Mouse (Mus musculus) ovary, postnatal 14 days (tissue): ENCODE data around the gene Lpcat3.

Source experiments
- DNase-seq: peaks from one replicate; pipeline ENCODE4 v3.0.0; 2022; ENCODE audit warnings: low spot score

Lpcat3 gene

DNA sequence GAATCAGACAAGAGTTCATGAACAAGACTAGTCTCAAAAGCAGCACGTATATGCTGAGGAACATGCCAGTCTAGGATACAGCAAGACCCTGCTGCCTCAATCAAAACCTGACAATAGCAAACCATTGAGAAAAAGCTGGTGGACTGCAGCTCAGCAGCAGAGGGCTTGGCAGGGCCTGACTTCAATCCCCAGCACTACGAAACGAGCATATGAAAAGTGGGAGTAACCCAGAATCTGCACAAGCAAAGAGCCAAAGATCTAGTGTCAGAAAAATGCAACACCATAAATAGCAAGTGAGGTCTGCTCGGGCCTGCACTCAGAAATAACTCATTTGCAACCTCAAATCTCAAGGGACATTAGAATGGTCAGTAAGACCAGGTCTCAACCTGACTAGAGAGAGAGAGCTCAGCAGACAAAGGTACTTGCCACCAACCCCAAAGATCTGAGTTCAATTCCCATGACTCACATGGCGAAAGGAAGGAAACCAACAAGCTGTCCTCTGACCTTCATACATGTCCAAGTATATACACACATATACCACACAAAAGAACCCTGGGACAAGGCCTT lies 43.3 kb downstream of the Lpcat3 start:
- no peak for DNase-seq

- no peak for DNase-seq
These were observed 45.6 kb downstream of the Lpcat3 start for GRCm38 (mm10) chr6:124708289-124708889.

GRCm38 (mm10) chr6:124711824-124712782 lies 49.3 kb downstream of the Lpcat3 start, which contains the start of the genes Emg1 and Phb2:
Gene Emg1, minus strand, starts transcription at chr6:124712178.
Gene Phb2, plus strand, starts transcription at chr6:124712336.
- DNase-seq, result peak; percentile 97

DNA sequence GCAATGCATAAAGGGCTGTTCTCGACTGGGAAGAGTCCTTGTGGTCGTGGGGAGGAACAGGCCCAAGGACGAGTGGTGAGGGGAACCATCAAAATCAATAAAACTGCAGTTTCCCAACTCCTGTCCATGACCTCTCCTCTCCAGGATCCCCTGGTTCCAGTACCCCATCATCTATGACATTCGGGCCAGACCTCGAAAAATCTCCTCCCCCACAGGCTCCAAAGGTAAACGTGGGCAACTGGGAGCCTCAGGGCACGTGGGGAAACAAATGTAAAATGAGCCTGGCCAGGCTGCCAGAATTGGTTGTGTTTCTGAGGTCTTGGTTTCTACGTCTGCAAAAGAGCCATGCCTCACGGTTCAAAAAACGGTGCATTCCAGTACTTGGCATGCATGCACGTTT lies 50.1 kb downstream of the Lpcat3 start:
- no peak for DNase-seq

- DNase-seq, result no peak
These were observed 54.1 kb downstream of the Lpcat3 start for GRCm38 (mm10) chr6:124716864-124717490.

DNA sequence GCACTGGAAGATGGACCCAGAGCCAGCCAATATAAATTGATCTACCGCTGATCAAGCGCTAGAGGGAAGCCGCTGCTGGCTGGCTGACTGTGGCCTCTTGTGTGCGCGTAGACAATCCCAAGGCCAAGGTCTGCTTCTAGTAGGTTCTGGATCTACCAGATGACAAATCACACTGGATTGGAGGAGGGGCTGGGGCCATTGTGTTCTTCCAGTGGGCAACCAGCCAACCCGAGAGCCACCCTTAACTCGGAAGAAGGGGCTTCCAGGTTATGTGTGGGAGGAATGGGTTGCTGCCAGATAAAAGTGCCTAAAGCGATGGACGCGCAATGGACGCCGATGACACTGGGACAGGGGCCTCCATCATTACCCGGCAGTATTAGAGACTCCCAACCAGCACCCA lies 55.1 kb downstream of the Lpcat3 start:
- DNase-seq, result no peak

DNA sequence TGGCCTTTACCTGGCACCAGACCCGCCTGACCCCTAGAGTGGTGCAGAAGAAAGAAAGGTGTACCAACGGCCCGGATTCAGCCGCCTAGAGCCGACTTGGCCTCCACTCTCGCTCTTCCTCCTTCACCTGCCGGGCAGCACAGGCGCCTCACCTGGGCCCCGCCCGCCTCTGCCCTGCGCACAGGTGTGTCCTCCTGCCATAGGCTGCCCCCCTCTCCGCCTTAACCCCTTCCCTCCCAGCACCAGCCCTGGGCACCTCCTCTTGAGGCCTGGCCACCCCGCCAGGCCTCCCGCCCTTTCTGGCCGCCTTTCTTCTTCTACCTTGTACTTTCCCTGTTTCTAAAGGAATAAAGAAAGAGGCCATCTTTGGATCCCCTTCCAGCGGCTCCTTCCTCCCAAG lies 55.9 kb downstream of the Lpcat3 start:
- peak; percentile 42 for DNase-seq

- no peak for DNase-seq
These were observed 56.6 kb downstream of the Lpcat3 start for GRCm38 (mm10) chr6:124719354-124719978.

GRCm38 (mm10) chr6:124720904-124721303 lies 58.1 kb downstream of the Lpcat3 start:
- no peak for DNase-seq

DNA sequence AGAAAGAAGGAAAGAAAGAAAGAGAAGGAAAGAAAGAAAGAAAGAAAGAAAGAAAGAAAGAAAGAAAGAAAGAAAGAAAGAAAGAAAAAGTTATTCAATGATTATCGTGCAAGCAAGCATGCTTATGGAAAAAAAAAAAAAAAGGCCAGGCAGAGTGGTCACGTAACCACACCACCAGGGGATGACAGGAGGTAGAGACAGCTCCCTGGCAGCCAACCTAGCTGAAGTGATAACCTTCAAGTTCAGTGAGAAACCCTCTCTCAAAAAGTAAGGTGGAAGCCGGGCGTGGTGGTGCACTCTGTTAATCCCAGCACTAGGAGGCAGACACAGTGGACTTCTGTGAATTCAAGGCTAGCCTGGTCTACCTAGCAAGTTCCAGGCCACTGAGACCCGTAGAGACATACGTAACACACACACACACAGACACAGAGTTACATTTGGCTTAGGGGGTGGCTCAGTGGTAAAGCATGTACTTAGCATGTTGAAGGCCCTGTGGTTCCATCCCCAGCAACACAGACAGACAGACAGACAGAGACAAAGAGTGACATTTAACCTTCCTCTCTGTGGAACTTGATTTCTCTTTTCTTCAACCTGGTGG lies 60.1 kb downstream of the Lpcat3 start:
- DNase-seq, result no peak

DNA sequence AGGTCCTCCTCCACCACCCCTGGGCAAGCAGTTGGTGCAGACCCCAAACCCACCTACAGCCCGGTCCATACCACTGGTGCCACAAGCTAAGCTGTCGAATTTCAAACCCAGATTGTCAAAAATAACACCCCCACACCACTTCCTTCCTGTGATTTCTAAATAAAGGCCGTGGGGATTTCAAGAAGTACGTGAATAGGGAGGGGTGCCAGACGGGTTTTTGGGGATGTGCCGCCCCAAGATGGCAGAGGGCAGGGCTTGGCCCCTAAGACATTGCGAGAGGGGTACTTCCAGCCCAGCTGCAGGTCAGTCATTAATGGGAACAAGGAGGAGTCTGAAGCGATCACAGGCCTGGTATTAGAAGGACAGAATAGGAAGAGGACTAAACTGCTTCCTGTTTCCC lies 60.7 kb downstream of the Lpcat3 start:
- no peak for DNase-seq

DNA sequence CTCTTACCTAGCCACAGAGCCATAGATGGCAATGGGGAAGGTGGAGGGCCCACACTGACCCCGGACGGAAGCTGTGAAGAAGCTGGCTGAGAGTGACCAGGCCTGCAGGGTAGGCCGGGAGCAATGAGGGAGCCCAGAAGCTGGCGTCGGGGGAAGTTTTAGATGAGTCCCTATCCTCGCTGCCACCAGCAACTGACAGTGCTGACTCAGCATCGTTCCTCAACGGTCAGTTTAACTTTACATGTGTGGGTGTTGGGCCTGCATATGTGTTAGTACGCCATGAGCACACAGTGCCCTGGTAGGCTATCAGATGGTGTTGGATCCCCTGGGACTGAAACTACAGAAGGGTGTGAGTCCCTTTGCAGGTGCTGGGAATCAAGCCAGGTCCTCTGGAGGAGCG lies 61.6 kb downstream of the Lpcat3 start:
- no peak for DNase-seq

DNA sequence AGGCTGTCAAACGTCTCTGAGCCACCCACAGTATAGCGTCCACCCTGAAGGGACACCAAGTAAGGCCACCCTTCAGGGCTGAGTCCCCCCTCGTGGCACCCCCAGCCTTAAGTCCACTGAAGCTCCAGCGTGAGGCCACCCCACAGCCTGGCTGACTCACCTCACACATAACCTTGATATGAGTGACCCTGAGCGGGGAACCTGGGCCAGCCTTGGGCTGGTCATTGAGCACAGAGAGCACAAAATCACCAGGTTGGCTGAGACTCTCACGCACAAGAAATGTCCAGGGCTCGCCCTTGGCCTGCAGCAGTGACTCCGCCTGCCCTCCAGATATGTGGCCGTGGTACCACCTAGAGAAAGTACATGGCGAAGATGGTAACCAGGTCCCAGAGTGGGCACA lies 65.8 kb downstream of the Lpcat3 start:
- DNase-seq, result no peak

DNA sequence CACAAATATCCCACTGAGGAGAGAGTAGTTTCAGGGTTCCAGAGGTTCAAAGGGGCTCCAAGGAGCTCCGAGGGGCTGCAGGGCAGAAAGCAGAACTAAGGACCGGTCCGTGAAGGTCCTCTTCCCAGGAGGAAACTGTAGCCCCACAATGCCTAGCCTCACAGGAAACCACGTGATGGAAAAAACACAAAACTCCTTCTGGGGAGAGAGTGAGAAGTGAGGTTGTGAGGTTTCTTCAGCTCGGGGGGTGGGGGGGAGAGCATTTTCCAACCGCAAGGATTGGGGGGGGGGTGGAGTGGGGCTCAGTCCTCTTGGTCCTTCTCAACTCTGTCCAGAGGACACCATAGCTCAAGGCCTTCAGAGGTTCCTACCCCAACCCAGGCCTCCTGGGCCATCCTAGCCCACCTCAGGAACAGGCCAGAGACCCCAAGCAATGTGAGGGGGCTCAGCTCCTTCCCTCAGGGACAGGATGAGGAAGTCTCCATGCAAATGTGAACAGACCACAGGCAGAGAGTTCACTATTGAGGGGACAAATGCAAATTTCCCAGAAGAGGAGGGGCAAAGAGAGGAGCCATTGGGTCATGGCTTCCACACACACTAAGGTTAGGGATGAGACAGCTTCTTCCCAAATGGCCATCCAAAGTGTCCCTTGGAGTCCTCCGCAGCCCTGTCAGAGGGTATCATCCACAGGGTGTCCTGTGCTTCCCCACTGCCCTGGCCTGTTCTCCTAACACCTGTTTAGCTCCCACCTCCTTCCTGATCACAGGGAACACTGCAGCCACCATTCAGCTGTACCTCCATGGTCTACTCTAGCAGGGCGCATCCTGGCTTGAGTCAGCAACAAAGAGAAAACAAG lies 67.3 kb downstream of the Lpcat3 start:
- DNase-seq, result no peak

- no peak for DNase-seq
These were observed 68.2 kb downstream of the Lpcat3 start for GRCm38 (mm10) chr6:124731038-124731437.

DNA sequence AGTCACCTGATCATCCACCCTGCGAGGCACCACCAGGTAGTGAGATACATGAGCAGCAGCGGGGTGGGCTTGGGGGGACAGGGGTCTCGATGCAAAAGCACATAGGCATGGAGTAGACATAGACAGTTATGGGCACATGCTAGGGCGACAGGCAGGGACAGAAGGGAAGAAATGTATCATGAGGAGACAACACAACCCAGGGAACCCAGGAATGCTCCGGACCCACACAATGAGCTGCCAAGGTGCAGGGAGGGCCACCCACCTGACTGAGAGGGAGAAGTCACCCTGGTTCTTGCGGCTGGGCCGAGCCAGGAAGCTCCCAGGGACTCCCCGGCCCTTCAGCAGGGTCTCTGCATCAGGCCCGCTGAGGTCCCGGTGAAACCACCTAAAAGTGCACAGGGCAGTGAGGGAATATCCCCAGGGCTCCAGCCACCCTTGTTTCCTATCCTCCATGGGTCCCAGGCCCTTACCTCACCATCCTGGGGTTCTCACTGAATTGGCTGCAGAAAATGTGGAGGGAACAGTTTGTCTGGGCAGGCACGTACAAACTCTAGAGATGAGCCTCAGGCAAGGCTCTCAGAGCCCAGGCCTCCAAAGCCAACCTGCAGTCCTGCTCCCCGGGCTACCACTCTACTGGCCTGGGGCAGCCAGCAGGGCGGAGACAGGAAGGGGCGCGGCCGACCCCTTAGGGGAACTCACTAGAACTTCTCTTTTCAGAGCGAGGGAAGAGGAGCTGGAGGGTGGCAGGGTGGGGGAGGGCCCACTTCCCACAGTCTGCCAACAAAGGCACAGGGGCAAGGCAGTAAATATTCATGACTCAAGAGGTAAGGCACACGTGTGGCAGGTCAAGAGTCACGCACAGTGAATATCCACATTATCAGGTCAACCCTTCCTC lies 69.9 kb downstream of the Lpcat3 start:
- no peak for DNase-seq

- DNase-seq, result no peak
These were observed 71.6 kb downstream of the Lpcat3 start for GRCm38 (mm10) chr6:124734417-124734816.

DNA sequence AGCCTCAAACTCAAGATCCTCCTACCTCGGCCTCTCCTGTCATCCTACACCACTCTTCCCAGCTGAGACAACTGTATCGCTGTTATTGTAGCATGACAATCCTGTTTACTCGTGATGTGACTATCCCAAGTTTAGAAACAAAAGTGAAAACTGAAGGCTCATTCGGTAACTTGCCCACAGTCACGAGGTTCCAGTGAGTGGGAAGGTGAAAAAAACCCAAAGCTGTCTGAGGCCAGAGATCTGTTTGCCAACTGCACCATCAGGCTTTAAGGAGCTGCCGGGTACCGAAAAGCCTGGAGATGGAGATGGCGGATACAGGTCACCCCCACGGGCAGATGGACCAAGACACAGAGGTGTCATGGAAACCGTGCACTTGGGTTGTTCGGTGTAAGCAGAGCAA lies 74.2 kb downstream of the Lpcat3 start:
- DNase-seq, result no peak

GRCm38 (mm10) chr6:124738511-124739023 lies 75.7 kb downstream of the Lpcat3 start, which contains the start of gene Ptpn6:
Gene Ptpn6, minus strand, starts transcription at chr6:124738714.
- no peak for DNase-seq
